Mouse (Mus musculus) liver, embryonic 12.5 days (tissue): ENCODE data around the gene Nfix. TPM values are rescaled to one million over a fixed set of nuclear protein-coding genes. Genes with fewer than 3 reads are reported as not detected.

Experiments
- ATAC-seq: fragments of 200-750 bp; cut with Nextera tagmentation; 2 replicates; pipeline ENCODE4 v1.8.0; 2017; ENCODE audit warnings: moderate number of reproducible peaks, mild to moderate bottlenecking, moderate library complexity
- H3K27ac ChIP-seq: fragments of 300-500 bp; sonication (generic); 2 replicates; pipeline ENCODE4 v1.5.1; 2016; ENCODE audit warnings: mild to moderate bottlenecking
- H3K27me3 ChIP-seq: fragments of 300-500 bp; sonication (generic); replicated peaks from 2 replicates; pipeline ENCODE4 v1.6.1; 2016; ENCODE audit warnings: mild to moderate bottlenecking, moderate library complexity
- H3K36me3 ChIP-seq: fragments of 300-500 bp; sonication (generic); 2 replicates; pipeline ENCODE4 v1.6.1; 2016; ENCODE audit warnings: mild to moderate bottlenecking, moderate library complexity
- H3K4me1 ChIP-seq: fragments of 300-500 bp; sonication (generic); 2 replicates; pipeline ENCODE4 v1.6.1; 2016
- H3K4me2 ChIP-seq: fragments of 300-500 bp; sonication (generic); 2 replicates; pipeline ENCODE4 v1.6.1; 2016; ENCODE audit warnings: mild to moderate bottlenecking, moderate library complexity
- H3K4me3 ChIP-seq: fragments of 300-500 bp; sonication (generic); 2 replicates; pipeline ENCODE4 v1.5.1; 2016; ENCODE audit warnings: mild to moderate bottlenecking, moderate library complexity
- H3K9ac ChIP-seq: fragments of 300-500 bp; sonication (generic); 2 replicates; pipeline ENCODE4 v1.6.1; 2016; ENCODE audit warnings: mild to moderate bottlenecking, moderate library complexity
- H3K9me3 ChIP-seq: fragments of 300-500 bp; sonication (generic); replicated peaks from 2 replicates; pipeline ENCODE4 v1.6.1; 2016; ENCODE audit warnings: mild to moderate bottlenecking, moderate library complexity
- WGBS: fragments of 180-500 bp; shearing (Covaris S2); methylation state at CpG from one replicate; pipeline ENCODE4 v1.1.7; 2016; ENCODE audit not compliant: insufficient replicate concordance; 5-methylcytosine and 5-hydroxymethylcytosine counted together
- polyA plus RNA-seq: library from polyadenylated mRNA; unstranded; fragments of >200 nt; fragmentation: Nextera tagmentation; extraction: Ambion mirVana; gene quantifications from 2 replicates; pipeline ENCODE4 v1.2.1, GENCODE M21; 2016

Nfix gene
- polyA plus RNA-seq, 1 experiment from 2014 or later: 2.8 TPM

DNA sequence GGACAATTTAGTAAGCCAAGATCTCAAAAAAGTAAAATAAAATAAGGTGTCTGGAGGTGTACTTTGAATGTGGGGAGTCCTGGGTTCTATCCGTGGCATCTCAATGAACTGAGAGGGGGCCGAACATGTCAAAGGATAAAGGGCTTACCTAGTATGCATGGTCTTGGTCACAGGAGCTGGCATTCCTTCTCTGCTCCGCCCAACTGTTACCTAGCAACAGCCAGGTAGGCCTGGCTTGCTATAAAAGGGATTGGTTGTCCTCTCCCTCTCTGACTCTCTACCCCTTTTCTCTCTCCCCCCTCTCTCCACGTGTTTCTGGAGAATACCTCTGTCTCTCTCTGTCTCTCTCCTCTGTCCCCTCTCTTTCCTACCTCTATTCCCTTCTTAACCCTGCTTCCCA is 142.5 kb downstream of the Nfix start:
- Histone ChIP-seq H3K36me3 (no peaks in the 10 kb centered on the region), H3K4me1 (peaks cover 82% of the 10 kb centered on the region), H3K27ac (peak overlapping the region; percentile 81), H3K4me3 (no peak overlapping the region), H3K4me2 (peak overlapping the region; percentile 88), H3K9ac (peak overlapping the region; percentile 69; the same call in 1 of the 2 replicates), H3K9me3 (no peaks in the 10 kb centered on the region), H3K27me3 (peaks cover 17% of the 10 kb centered on the region)
- ATAC-seq: no peak
- 69% methylated on average over 4 of the region's 4 CpGs for WGBS

GRCm38 (mm10) chr8:84657203-84657602 is 142.9 kb downstream of the Nfix start:
- Histone ChIP-seq H3K4me2 (peak overlapping the region; percentile 88), H3K4me3 (peak overlapping the region; percentile 53), H3K36me3 (no peaks in the 10 kb centered on the region), H3K9ac (peak overlapping the region; percentile 69), H3K27me3 (peaks cover 17% of the 10 kb centered on the region), H3K27ac (peak overlapping the region; percentile 81), H3K4me1 (peaks cover 79% of the 10 kb centered on the region), H3K9me3 (no peaks in the 10 kb centered on the region)
- ATAC-seq: no peak

- H3K4me2 ChIP-seq: peak overlapping the region; percentile 88
- peak overlapping the region; percentile 81 for H3K27ac ChIP-seq
- H3K9ac ChIP-seq: peak overlapping the region; percentile 69
- H3K36me3 ChIP-seq: no peaks in the 10 kb centered on the region
- H3K27me3 ChIP-seq: peaks cover 17% of the 10 kb centered on the region
- H3K4me1 ChIP-seq: peaks cover 75% of the 10 kb centered on the region
- H3K9me3 ChIP-seq: no peaks in the 10 kb centered on the region
- 2% methylated on average over 23 of the region's 23 CpGs for WGBS
- ATAC-seq: peak; percentile 72
- peak overlapping the region; percentile 53 for H3K4me3 ChIP-seq
Measured at GRCm38 (mm10) chr8:84656641-84657126, 143.5 kb downstream of the Nfix start.

GRCm38 (mm10) chr8:84656191-84656525 is 144.0 kb downstream of the Nfix start:
- ATAC-seq: no peak
- Histone ChIP-seq H3K27me3 (peaks cover 17% of the 10 kb centered on the region), H3K36me3 (no peaks in the 10 kb centered on the region), H3K9me3 (no peaks in the 10 kb centered on the region), H3K4me2 (peak overlapping the region; percentile 88), H3K4me3 (peak overlapping the region; percentile 53), H3K27ac (peak overlapping the region; percentile 81), H3K4me1 (peaks cover 70% of the 10 kb centered on the region), H3K9ac (peak overlapping the region; percentile 69)
- 5% methylated on average over 10 of the region's 10 CpGs for WGBS

GRCm38 (mm10) chr8:84655336-84656190 is 144.6 kb downstream of the Nfix start:
- 7% methylated on average over 15 of the region's 15 CpGs for WGBS
- Histone ChIP-seq H3K4me3 (peak overlapping the region; percentile 53), H3K36me3 (no peaks in the 10 kb centered on the region), H3K27ac (peak overlapping the region; percentile 81), H3K9ac (peak overlapping the region; percentile 69), H3K27me3 (peaks cover 17% of the 10 kb centered on the region), H3K9me3 (no peaks in the 10 kb centered on the region), H3K4me2 (peak overlapping the region; percentile 88), H3K4me1 (peaks cover 64% of the 10 kb centered on the region)
- ATAC-seq: peak; percentile 20; the same call in 1 of the 2 replicates

- H3K9me3 ChIP-seq: no peaks in the 10 kb centered on the region
- whole genome bisulfite sequencing: 43% methylated on average over 4 of the region's 4 CpGs
- no peak for ATAC-seq
- H3K4me2 ChIP-seq: no peak overlapping the region
- no peaks in the 10 kb centered on the region for H3K36me3 ChIP-seq
- no peak overlapping the region for H3K9ac ChIP-seq
- H3K4me3 ChIP-seq: no peak overlapping the region
- peaks cover 55% of the 10 kb centered on the region for H3K4me1 ChIP-seq
- peaks cover 17% of the 10 kb centered on the region for H3K27me3 ChIP-seq
- no peak overlapping the region for H3K27ac ChIP-seq
Measured at GRCm38 (mm10) chr8:84654597-84654996, 145.5 kb downstream of the Nfix start.

DNA sequence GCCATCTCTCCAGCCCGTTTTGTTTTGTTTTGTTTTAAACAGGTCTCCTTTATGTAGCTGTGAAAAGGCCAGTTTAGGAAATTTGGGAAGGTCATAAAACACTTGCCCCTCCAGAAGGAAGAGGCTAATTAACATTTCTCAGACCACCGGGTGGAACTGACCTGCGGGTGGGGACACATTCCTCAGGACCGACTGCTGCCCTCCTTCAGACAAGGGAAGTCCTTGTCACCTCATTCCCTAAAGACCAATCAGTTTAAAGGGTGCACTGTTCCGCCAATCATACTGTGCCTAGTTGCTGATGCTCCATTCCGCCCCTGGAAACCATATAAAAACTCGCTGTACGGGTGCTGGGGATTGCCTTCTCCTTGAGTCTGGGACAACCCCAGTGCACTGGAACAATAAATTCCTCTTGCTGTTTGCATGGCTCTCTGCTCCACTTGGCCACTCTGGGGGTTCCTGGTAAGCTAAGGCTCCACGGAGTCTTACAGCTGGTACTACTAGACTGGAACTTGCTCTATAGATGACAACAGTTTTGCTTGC is 147.0 kb downstream of the Nfix start:
- no peak overlapping the region for H3K4me2 ChIP-seq
- peaks cover 17% of the 10 kb centered on the region for H3K27me3 ChIP-seq
- peaks cover 44% of the 10 kb centered on the region for H3K4me1 ChIP-seq
- ATAC-seq: no peak
- 60% methylated on average over 9 of the region's 9 CpGs for whole genome bisulfite sequencing
- H3K27ac ChIP-seq: no peak overlapping the region
- H3K4me3 ChIP-seq: no peak overlapping the region
- H3K36me3 ChIP-seq: no peaks in the 10 kb centered on the region
- no peak overlapping the region for H3K9ac ChIP-seq
- H3K9me3 ChIP-seq: no peaks in the 10 kb centered on the region

DNA sequence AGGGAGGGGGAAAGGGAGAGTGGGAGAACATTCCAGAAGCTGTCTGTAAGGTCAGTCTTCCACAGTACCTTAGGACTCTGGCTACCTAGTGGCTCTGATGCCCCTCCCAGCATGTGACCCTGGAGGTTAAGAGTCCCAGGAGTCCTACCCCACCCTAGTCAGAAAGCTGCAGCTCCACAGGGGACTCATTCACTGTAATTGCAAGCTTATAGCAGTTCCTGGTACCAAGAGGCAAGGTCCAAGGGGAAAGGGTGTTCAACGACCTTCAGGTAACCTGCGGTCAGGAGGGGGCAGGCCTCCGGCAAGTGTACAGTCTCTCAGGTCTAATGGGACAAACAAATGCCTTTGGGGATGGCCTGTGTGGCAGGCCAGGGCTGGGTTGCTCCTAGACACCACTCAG is 149.9 kb downstream of the Nfix start:
- 64% methylated on average over 3 of the region's 3 CpGs for WGBS
- no peak overlapping the region for H3K4me2 ChIP-seq
- no peak overlapping the region for H3K9ac ChIP-seq
- H3K27me3 ChIP-seq: peaks cover 10% of the 10 kb centered on the region; the same call in 1 of the 2 replicates
- no peak overlapping the region for H3K27ac ChIP-seq
- no peaks in the 10 kb centered on the region for H3K36me3 ChIP-seq
- H3K9me3 ChIP-seq: no peaks in the 10 kb centered on the region
- ATAC-seq: no peak
- H3K4me1 ChIP-seq: peaks cover 28% of the 10 kb centered on the region
- H3K4me3 ChIP-seq: no peak overlapping the region

Other genes starting within 250 kb of the Nfix start
- 36.4 and 37.4 TPM in 2 replicates for gene Ier2, start 137.5 kb downstream of the Nfix start, polyA plus RNA-seq
- gene Trmt1, start 114.0 kb downstream of the Nfix start, polyA plus RNA-seq: 57.3 and 62.0 TPM in 2 replicates
- 12.5 and 12.9 TPM in 2 replicates for gene Nacc1, start 112.5 kb downstream of the Nfix start, polyA plus RNA-seq
- gene Lyl1, start 98.9 kb downstream of the Nfix start, polyA plus RNA-seq: 82.3 and 83.1 TPM in 2 replicates
- gene G430095P16Rik, start 77.3 kb downstream of the Nfix start, polyA plus RNA-seq: 11.0 and 12.0 TPM in 2 replicates
- 3.4 and 4.3 TPM in 2 replicates for gene Dand5, start 22.5 kb upstream of the Nfix start, polyA plus RNA-seq
- gene Gadd45gip1, start 31.2 kb upstream of the Nfix start, polyA plus RNA-seq: 69.9 and 71.0 TPM in 2 replicates
- 274 and 281 TPM in 2 replicates for gene Rad23a, start 40.3 kb upstream of the Nfix start, polyA plus RNA-seq
- 590 and 610 TPM in 2 replicates for gene Calr, start 46.6 kb upstream of the Nfix start, polyA plus RNA-seq
- 96.3 and 98.6 TPM in 2 replicates for gene Farsa, start 56.6 kb upstream of the Nfix start, polyA plus RNA-seq
- 110 TPM in 2 replicates for gene Syce2, start 71.8 kb upstream of the Nfix start, polyA plus RNA-seq
- gene Gcdh, start 93.6 kb upstream of the Nfix start, polyA plus RNA-seq: 41.1 and 44.3 TPM in 2 replicates
- 517 and 552 TPM in 2 replicates for gene Klf1, start 101.6 kb upstream of the Nfix start, polyA plus RNA-seq
- gene Dnase2a, start 108.2 kb upstream of the Nfix start, polyA plus RNA-seq: 10.8 and 11.4 TPM in 2 replicates
- gene Mast1, start 137.0 kb upstream of the Nfix start, polyA plus RNA-seq: 0.18 TPM in 2 replicates
- 0.39 and 0.60 TPM in 2 replicates for gene Rtbdn, start 146.6 kb upstream of the Nfix start, polyA plus RNA-seq
- gene Gm49661, start 169.1 kb upstream of the Nfix start, polyA plus RNA-seq: 1.1 TPM in 1 of 2 replicates, not detected in the other
- 1,859 and 1,895 TPM in 2 replicates for gene Prdx2, start 169.2 kb upstream of the Nfix start, polyA plus RNA-seq
- gene Rnaseh2a, start 169.4 kb upstream of the Nfix start, polyA plus RNA-seq: 149 and 150 TPM in 2 replicates
- gene Junb, start 178.4 kb upstream of the Nfix start, polyA plus RNA-seq: 18.0 and 18.3 TPM in 2 replicates
- 10.8 and 10.9 TPM in 2 replicates for gene Hook2, start 190.3 kb upstream of the Nfix start, polyA plus RNA-seq
- gene Best2, start 214.2 kb upstream of the Nfix start, polyA plus RNA-seq: not detected in 2 replicates
- gene Asna1, start 224.9 kb upstream of the Nfix start, polyA plus RNA-seq: 85.8 and 87.3 TPM in 2 replicates
- 133 and 139 TPM in 2 replicates for gene Trir, start 226.5 kb upstream of the Nfix start, polyA plus RNA-seq
- 31.1 and 32.3 TPM in 2 replicates for gene Tnpo2, start 236.6 kb upstream of the Nfix start, polyA plus RNA-seq